Mouse (Mus musculus) c-Kit-negative CD71-positive TER-119-positive erythroid progenitor cells, embryonic 14.5 days (primary cell): ENCODE results near the gene D630045J12Rik.

Experiments
- DNase-seq: peaks from one replicate; pipeline ENCODE4 v3.0.0-alpha.2; 2013; ENCODE audit warnings: low read depth, low spot score

D630045J12Rik gene

GRCm38 (mm10) chr6:38242295-38242830 lies 11.4 kb downstream of the D630045J12Rik start:
- DNase-seq = no peak

GRCm38 (mm10) chr6:38241508-38241907 lies 12.3 kb downstream of the D630045J12Rik start:
- no peak for DNase-seq

- DNase-seq = no peak
Measured at GRCm38 (mm10) chr6:38240618-38241017, 13.2 kb downstream of the D630045J12Rik start.

- DNase-seq = no peak
Measured at GRCm38 (mm10) chr6:38238382-38238781, 15.4 kb downstream of the D630045J12Rik start.

- DNase-seq = no peak
Measured at GRCm38 (mm10) chr6:38235991-38236658, 17.7 kb downstream of the D630045J12Rik start.

GRCm38 (mm10) chr6:38233803-38234202 lies 20.0 kb downstream of the D630045J12Rik start:
- no peak for DNase-seq

- no peak for DNase-seq
Measured at GRCm38 (mm10) chr6:38232917-38233316, 20.9 kb downstream of the D630045J12Rik start.

- DNase-seq = no peak
Measured at GRCm38 (mm10) chr6:38231994-38232393, 21.8 kb downstream of the D630045J12Rik start.

- DNase-seq = no peak
Measured at GRCm38 (mm10) chr6:38224079-38224478, 29.7 kb downstream of the D630045J12Rik start.

- no peak for DNase-seq
Measured at GRCm38 (mm10) chr6:38219261-38219660, 34.5 kb downstream of the D630045J12Rik start.

- no peak for DNase-seq
Measured at GRCm38 (mm10) chr6:38215448-38216110, 38.2 kb downstream of the D630045J12Rik start.

GRCm38 (mm10) chr6:38207621-38208020 lies 46.2 kb downstream of the D630045J12Rik start:
- DNase-seq = no peak

GRCm38 (mm10) chr6:38206941-38207531 lies 46.8 kb downstream of the D630045J12Rik start:
- DNase-seq = no peak

GRCm38 (mm10) chr6:38205375-38205774 lies 48.4 kb downstream of the D630045J12Rik start:
- no peak for DNase-seq

- DNase-seq = no peak
Measured at GRCm38 (mm10) chr6:38203820-38204219, 50.0 kb downstream of the D630045J12Rik start.

GRCm38 (mm10) chr6:38202816-38203215 lies 51.0 kb downstream of the D630045J12Rik start:
- DNase-seq = no peak

GRCm38 (mm10) chr6:38201495-38201894 lies 52.3 kb downstream of the D630045J12Rik start:
- DNase-seq = no peak

- DNase-seq = no peak
Measured at GRCm38 (mm10) chr6:38199599-38199998, 54.2 kb downstream of the D630045J12Rik start.

- no peak for DNase-seq
Measured at GRCm38 (mm10) chr6:38198727-38199126, 55.1 kb downstream of the D630045J12Rik start.

- no peak for DNase-seq
Measured at GRCm38 (mm10) chr6:38196266-38197189, 57.3 kb downstream of the D630045J12Rik start.

- no peak for DNase-seq
Measured at GRCm38 (mm10) chr6:38195306-38195705, 58.5 kb downstream of the D630045J12Rik start.
